Mouse (Mus musculus) liver, adult 2 months (tissue): ENCODE measurements around the gene Tmub1.

Source experiments
- CTCF ChIP-seq: fragments of 200-500 bp; IDR thresholded peaks from 2 replicates; pipeline ENCODE4 v1.5.1; 2011; ENCODE audit warnings: low read depth, low read length, control low read depth
- POLR2A ChIP-seq: fragments of 200-500 bp; IDR thresholded peaks from 2 replicates; pipeline ENCODE4 v1.6.1; 2011; ENCODE audit warnings: low read length, control low read depth; ENCODE audit not compliant: insufficient read depth; ENCODE audit errors: extremely low read depth

DNA sequence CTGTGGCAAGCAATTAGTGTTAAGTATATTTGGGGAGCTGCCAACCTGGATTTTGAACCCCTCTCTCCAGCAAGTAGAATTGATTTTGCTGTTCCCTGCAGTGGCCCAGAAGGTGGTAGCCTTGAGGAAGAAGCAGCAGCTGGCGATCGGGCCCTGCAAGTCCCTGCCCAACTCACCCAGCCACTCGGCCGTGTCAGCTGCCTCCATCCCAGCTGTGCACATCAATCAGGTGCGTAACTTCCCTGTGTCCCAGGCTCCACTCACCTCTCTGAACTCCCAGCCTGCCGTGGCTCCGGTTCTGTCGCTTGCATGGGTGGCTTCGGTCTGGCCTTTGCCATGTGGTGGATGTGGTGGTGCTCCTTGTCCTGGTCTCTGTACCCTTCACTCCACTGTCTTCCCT, 30.3 kb upstream of the Tmub1 start:
- TF ChIP-seq POLR2A = no peak
- TF ChIP-seq CTCF = no peak
